Mouse (Mus musculus): ENCODE measurements around the gene Abca2. TPM values are rescaled to one million over a fixed set of nuclear protein-coding genes. Genes with fewer than 3 reads are reported as not detected.

The Abca2 gene
- polyA plus RNA-seq, 1 experiment: 51.0 TPM

- peak; percentile 66 for DNase-seq
- Histone ChIP-seq H3K27ac (ENCODE audit: insufficient read depth, low read depth, low read length) (no peak overlapping the region), H3K4me1 (ENCODE audit: control insufficient read depth, insufficient read depth, low read length) (no peaks in the 10 kb centered on the region), H3K27me3 (replicated peaks; ENCODE audit: control insufficient read depth, insufficient read depth, low read length) (no peaks in the 10 kb centered on the region), H3K4me3 (ENCODE audit: insufficient read depth, low read depth, low read length) (no peak overlapping the region), H3K36me3 (ENCODE audit: control insufficient read depth, insufficient read depth, low read length) (no peaks in the 10 kb centered on the region)
- 68% methylated on average over 8 of the region's 8 CpGs for WGBS
- TF ChIP-seq CTCF (conservative IDR thresholded peaks at IDR 0.05; ENCODE audit: insufficient read depth, insufficient read length, low read depth, low read length): no peak
Measured at GRCm38 (mm10) chr2:25450853-25451647, 22.5 kb downstream of the Abca2 start.

GRCm38 (mm10) chr2:25452951-25453350 is 24.4 kb downstream of the Abca2 start:
- Histone ChIP-seq H3K4me1 (ENCODE audit: control insufficient read depth, insufficient read depth, low read length) (no peaks in the 10 kb centered on the region), H3K36me3 (ENCODE audit: control insufficient read depth, insufficient read depth, low read length) (no peaks in the 10 kb centered on the region), H3K27ac (ENCODE audit: insufficient read depth, low read depth, low read length) (no peak overlapping the region), H3K4me3 (ENCODE audit: insufficient read depth, low read depth, low read length) (no peak overlapping the region), H3K27me3 (replicated peaks; ENCODE audit: control insufficient read depth, insufficient read depth, low read length) (no peaks in the 10 kb centered on the region)
- no peak for DNase-seq
- 64% methylated on average over 1 of the region's 1 CpGs for WGBS
- TF ChIP-seq CTCF (conservative IDR thresholded peaks at IDR 0.05; ENCODE audit: insufficient read depth, insufficient read length, low read depth, low read length): no peak
- TF ChIP-seq POLR2A (IDR thresholded peaks at IDR 0.05; ENCODE audit: low read depth, low read length): no peak

GRCm38 (mm10) chr2:25456205-25456953 is 27.9 kb downstream of the Abca2 start, which contains the start of gene Clic3:
Gene Clic3, plus strand, starts transcription at chr2:25456838.
- DNase-seq: no peak
- Histone ChIP-seq H3K4me1 (ENCODE audit: control insufficient read depth, insufficient read depth, low read length) (peaks cover 9% of the 10 kb centered on the region), H3K27ac (ENCODE audit: insufficient read depth, low read depth, low read length) (no peak within 1 kb of the TSS), H3K36me3 (ENCODE audit: control insufficient read depth, insufficient read depth, low read length) (no peaks in the 10 kb centered on the region), H3K27me3 (replicated peaks; ENCODE audit: control insufficient read depth, insufficient read depth, low read length) (no peaks in the 10 kb centered on the region), H3K4me3 (ENCODE audit: insufficient read depth, low read depth, low read length) (no peak within 1 kb of the TSS)
- no peak for TF ChIP-seq POLR2A (IDR thresholded peaks at IDR 0.05; ENCODE audit: low read depth, low read length)
- TF ChIP-seq CTCF (conservative IDR thresholded peaks at IDR 0.05; ENCODE audit: insufficient read depth, insufficient read length, low read depth, low read length): no peak
- WGBS: 60% methylated on average over 14 of the region's 14 CpGs

- Histone ChIP-seq H3K4me1 (ENCODE audit: control insufficient read depth, insufficient read depth, low read length) (peaks cover 11% of the 10 kb centered on the region), H3K36me3 (ENCODE audit: control insufficient read depth, insufficient read depth, low read length) (no peaks in the 10 kb centered on the region), H3K27me3 (replicated peaks; ENCODE audit: control insufficient read depth, insufficient read depth, low read length) (no peaks in the 10 kb centered on the region), H3K27ac (ENCODE audit: insufficient read depth, low read depth, low read length) (no peak overlapping the region), H3K4me3 (ENCODE audit: insufficient read depth, low read depth, low read length) (no peak overlapping the region)
- no peak for DNase-seq
- TF ChIP-seq POLR2A (IDR thresholded peaks at IDR 0.05; ENCODE audit: low read depth, low read length) (no peak), CTCF (conservative IDR thresholded peaks at IDR 0.05; ENCODE audit: insufficient read depth, insufficient read length, low read depth, low read length) (no peak)
- 91% methylated on average over 9 of the region's 9 CpGs for WGBS
Measured at GRCm38 (mm10) chr2:25457022-25457896, 28.8 kb downstream of the Abca2 start.

GRCm38 (mm10) chr2:25458911-25459310 is 30.4 kb downstream of the Abca2 start:
- WGBS: 75% methylated on average over 5 of the region's 5 CpGs
- Histone ChIP-seq H3K4me3 (ENCODE audit: insufficient read depth, low read depth, low read length) (no peak overlapping the region), H3K27me3 (replicated peaks; ENCODE audit: control insufficient read depth, insufficient read depth, low read length) (no peaks in the 10 kb centered on the region), H3K36me3 (ENCODE audit: control insufficient read depth, insufficient read depth, low read length) (no peaks in the 10 kb centered on the region), H3K27ac (ENCODE audit: insufficient read depth, low read depth, low read length) (no peak overlapping the region), H3K4me1 (ENCODE audit: control insufficient read depth, insufficient read depth, low read length) (peaks cover 11% of the 10 kb centered on the region)
- no peak for TF ChIP-seq CTCF (conservative IDR thresholded peaks at IDR 0.05; ENCODE audit: insufficient read depth, insufficient read length, low read depth, low read length)
- no peak for TF ChIP-seq POLR2A (IDR thresholded peaks at IDR 0.05; ENCODE audit: low read depth, low read length)
- peak; percentile 17 for DNase-seq

- Histone ChIP-seq H3K27me3 (replicated peaks; ENCODE audit: control insufficient read depth, insufficient read depth, low read length) (no peaks in the 10 kb centered on the region), H3K4me1 (ENCODE audit: control insufficient read depth, insufficient read depth, low read length) (peaks cover 11% of the 10 kb centered on the region), H3K36me3 (ENCODE audit: control insufficient read depth, insufficient read depth, low read length) (no peaks in the 10 kb centered on the region), H3K27ac (ENCODE audit: insufficient read depth, low read depth, low read length) (peak overlapping the region; percentile 93), H3K4me3 (ENCODE audit: insufficient read depth, low read depth, low read length) (peak overlapping the region; percentile 71)
- whole genome bisulfite sequencing: 20% methylated on average over 5 of the region's 5 CpGs
- TF ChIP-seq CTCF (conservative IDR thresholded peaks at IDR 0.05; ENCODE audit: insufficient read depth, insufficient read length, low read depth, low read length) (no peak), POLR2A (IDR thresholded peaks at IDR 0.05; ENCODE audit: low read depth, low read length) (no peak)
- DNase-seq: no peak
Measured at GRCm38 (mm10) chr2:25460135-25460534, 31.6 kb downstream of the Abca2 start.

Data from kidney, adult 2 months (tissue).